ENCODE assay signal across 21 mouse cellular contexts in genomic region chr1:165484688-165485233, GRCm38 (mm10). TPM values are rescaled to one million over a fixed set of nuclear protein-coding genes. Genes with fewer than 3 reads are reported as not detected.
DNase-seq lines count a peak whose midpoint lies in the region; ATAC-seq lines count a peak whose summit lies in the region.
"Had no signal": no experiment of that assay in that cellular context is flagged by ENCODE, and none has a peak within 500 bp of the region (broad histone marks: within the 10 kb centered on the region; RNA-seq: fewer than 3 reads in every experiment).

Gene Adcy10 (plus strand): TSS chr1:165485183.

- H3K27ac ChIP-seq in hindbrain, embryonic 16.5 days (ENCODE audit: low read depth, low read length): no peak within 1 kb of the TSS
- H3K27ac ChIP-seq: neural tube, embryonic 13.5 days had no signal

- H3K4me2 ChIP-seq in hindbrain, embryonic 16.5 days (ENCODE audit: low read length): no peak within 1 kb of the TSS
- H3K4me2 ChIP-seq: lung, embryonic 14.5 days; midbrain, embryonic 11.5 days; neural tube, embryonic 13.5 days had no signal

- H3K36me3 ChIP-seq in hindbrain, embryonic 16.5 days (ENCODE audit: control insufficient read depth, insufficient read depth, low read length): peaks cover 10% of the 10 kb centered on the region; the same call in 1 of the 2 replicates

- 92% methylated on average over 8 of the region's 8 CpGs for WGBS in hindbrain, embryonic 16.5 days

- no peak for ATAC-seq in hindbrain, embryonic 16.5 days
- ATAC-seq: activated CD4-positive, CD25-positive, alpha-beta regulatory T cell, adult 4 months; forebrain, embryonic 16.5 days had no signal

- H3K27me3 ChIP-seq in hindbrain, embryonic 16.5 days (replicated peaks; ENCODE audit: control insufficient read depth, insufficient read depth, low read length): no peaks in the 10 kb centered on the region
- H3K27me3 ChIP-seq: neural tube, embryonic 13.5 days had no signal

- no peak within 1 kb of the TSS for H3K9ac ChIP-seq in hindbrain, embryonic 16.5 days (ENCODE audit: low read depth, low read length)
- H3K9ac ChIP-seq: lung, embryonic 14.5 days; neural tube, embryonic 13.5 days had no signal

- H3K4me3 ChIP-seq in hindbrain, embryonic 16.5 days (ENCODE audit: low read length): no peak within 1 kb of the TSS
- H3K4me3 ChIP-seq: erythroblast, embryonic 14.5 days; neural tube, embryonic 13.5 days had no signal

- no peaks in the 10 kb centered on the region for H3K9me3 ChIP-seq in hindbrain, embryonic 16.5 days (ENCODE audit: control insufficient read depth, low read length)
- H3K9me3 ChIP-seq: neural tube, embryonic 13.5 days had no signal

- peak; percentile 6 for DNase-seq in adrenal gland, postnatal 14 days
- no peak for DNase-seq in adrenal gland, postnatal 25 days
- peak; percentile 60 for DNase-seq in lung, postnatal 36 days
- no peak for DNase-seq in lung, postnatal 10 days
- peak; percentile 57 for DNase-seq in gonadal fat pad, adult 2 months (ENCODE audit: low read depth)
- DNase-seq in skeletal muscle tissue, adult 2 months (ENCODE audit: low read depth, low spot score): peak; percentile 6
- DNase-seq in kidney, postnatal 25 days: no peak
- DNase-seq: cerebellum, adult 2 months; heart, adult 18-20 months; heart, postnatal 4 days; kidney, adult 18-20 months; kidney, postnatal 4 days; lung, embryonic 14.5 days; thymus, adult 2 months had no signal

- no peaks in the 10 kb centered on the region for H3K4me1 ChIP-seq in hindbrain, embryonic 16.5 days (ENCODE audit: control insufficient read depth, insufficient read depth, low read depth, low read length)
- H3K4me1 ChIP-seq: neural tube, embryonic 13.5 days had no signal

RNA-seq across cellular contexts. Expression of gene Adcy10, which starts in this region (rescaled TPM):
- 0.11 TPM in 2 replicates for total RNA-seq in adrenal gland, postnatal 14 days (2021)
- total RNA-seq in adrenal gland, postnatal 25 days (2021): 0.62 and 0.70 TPM in 2 replicates
- polyA plus RNA-seq in gonadal fat pad, adult 2 months (2012; rRNA removed): 1.1 and 1.2 TPM in 2 replicates
- polyA plus RNA-seq in hindbrain, embryonic 16.5 days (2015; fragmentation: Nextera tagmentation; extraction: Ambion mirVana): 0.21 and 0.31 TPM in 2 replicates
- polyA plus RNA-seq: embryonic facial prominence, embryonic 11.5 days; erythroblast, embryonic 14.5 days; lung, embryonic 14.5 days had no signal

Comparison
In these comparisons a context has a peak if more than half of its experiments do, and no peak if none do; other contexts are left out.
1. DNase-seq: peak in lung, postnatal 36 days (single experiment), gonadal fat pad, adult 2 months (single experiment) and skeletal muscle tissue, adult 2 months (single experiment); none in adrenal gland, postnatal 25 days (single experiment), lung, postnatal 10 days (single experiment) and kidney, postnatal 25 days (0 of 2).
2. Peak in DNase-seq in adrenal gland, postnatal 14 days; RNA of the gene not detected or under 1 TPM.